Mouse (Mus musculus): ENCODE data around the gene Syn3. TPM values are rescaled to one million over a fixed set of nuclear protein-coding genes. Genes with fewer than 3 reads are reported as not detected.

The Syn3 gene
- polyA plus RNA-seq, 1 experiment from 2014 or later: 4.0 TPM

GRCm38 (mm10) chr10:86310527-86310926 is 188.2 kb downstream of the Syn3 start:
- ATAC-seq (ENCODE audit: insufficient number of reproducible peaks, low FRiP score, low TSS enrichment, low read depth) (no peak), DNase-seq (ENCODE audit: low spot score) (no peak)
- Histone ChIP-seq H3K27me3 (ENCODE audit: control insufficient read depth, insufficient read depth, low read length) (no peaks in the 10 kb centered on the region), H3K27ac (replicated peaks; ENCODE audit: low read depth, low read length) (no peak overlapping the region), H3K9ac (ENCODE audit: low read length) (no peak overlapping the region), H3K9me3 (ENCODE audit: control insufficient read depth, low read length) (no peaks in the 10 kb centered on the region), H3K4me2 (ENCODE audit: low read depth, severe bottlenecking) (no peak overlapping the region), H3K36me3 (ENCODE audit: control insufficient read depth, insufficient read depth, low read length) (no peaks in the 10 kb centered on the region), H3K4me1 (ENCODE audit: control insufficient read depth, insufficient read depth, low read length) (peaks cover 3% of the 10 kb centered on the region), H3K4me3 (ENCODE audit: low read depth, low read length) (no peak overlapping the region)
- 74% methylated on average over 6 of the region's 6 CpGs for WGBS

GRCm38 (mm10) chr10:86307235-86307634 is 191.5 kb downstream of the Syn3 start:
- ATAC-seq (ENCODE audit: insufficient number of reproducible peaks, low FRiP score, low TSS enrichment, low read depth) (no peak), DNase-seq (ENCODE audit: low spot score) (no peak)
- Histone ChIP-seq H3K27me3 (ENCODE audit: control insufficient read depth, insufficient read depth, low read length) (no peaks in the 10 kb centered on the region), H3K4me1 (ENCODE audit: control insufficient read depth, insufficient read depth, low read length) (peaks cover 16% of the 10 kb centered on the region), H3K4me3 (ENCODE audit: low read depth, low read length) (no peak overlapping the region), H3K9me3 (ENCODE audit: control insufficient read depth, low read length) (no peaks in the 10 kb centered on the region), H3K9ac (ENCODE audit: low read length) (no peak overlapping the region), H3K36me3 (ENCODE audit: control insufficient read depth, insufficient read depth, low read length) (no peaks in the 10 kb centered on the region; the same call in 1 of the 2 replicates), H3K27ac (replicated peaks; ENCODE audit: low read depth, low read length) (no peak overlapping the region), H3K4me2 (ENCODE audit: low read depth, severe bottlenecking) (no peak overlapping the region)
- 87% methylated on average over 4 of the region's 4 CpGs for WGBS

- Histone ChIP-seq H3K4me2 (ENCODE audit: low read depth, severe bottlenecking) (no peak overlapping the region), H3K9ac (ENCODE audit: low read length) (no peak overlapping the region), H3K36me3 (ENCODE audit: control insufficient read depth, insufficient read depth, low read length) (no peaks in the 10 kb centered on the region; the same call in 1 of the 2 replicates), H3K4me1 (ENCODE audit: control insufficient read depth, insufficient read depth, low read length) (peaks cover 19% of the 10 kb centered on the region), H3K4me3 (ENCODE audit: low read depth, low read length) (no peak overlapping the region), H3K27ac (replicated peaks; ENCODE audit: low read depth, low read length) (no peak overlapping the region), H3K27me3 (ENCODE audit: control insufficient read depth, insufficient read depth, low read length) (no peaks in the 10 kb centered on the region), H3K9me3 (ENCODE audit: control insufficient read depth, low read length) (no peaks in the 10 kb centered on the region)
- WGBS: 0% methylated on average over 2 of the region's 2 CpGs
- no peak for ATAC-seq (ENCODE audit: insufficient number of reproducible peaks, low FRiP score, low TSS enrichment, low read depth)
- DNase-seq (ENCODE audit: low spot score): peak; percentile 30
Measured at GRCm38 (mm10) chr10:86304583-86304982, 194.1 kb downstream of the Syn3 start.

- H3K9me3 ChIP-seq (ENCODE audit: control insufficient read depth, low read length): no peaks in the 10 kb centered on the region
- H3K9ac ChIP-seq (ENCODE audit: low read length): no peak overlapping the region
- peaks cover 19% of the 10 kb centered on the region for H3K4me1 ChIP-seq (ENCODE audit: control insufficient read depth, insufficient read depth, low read length)
- no peak for ATAC-seq (ENCODE audit: insufficient number of reproducible peaks, low FRiP score, low TSS enrichment, low read depth)
- H3K4me2 ChIP-seq (ENCODE audit: low read depth, severe bottlenecking): peak overlapping the region; percentile 89; the same call in 1 of the 2 replicates
- no peak overlapping the region for H3K4me3 ChIP-seq (ENCODE audit: low read depth, low read length)
- H3K27me3 ChIP-seq (ENCODE audit: control insufficient read depth, insufficient read depth, low read length): no peaks in the 10 kb centered on the region
- 85% methylated on average over 2 of the region's 2 CpGs for WGBS
- no peak for DNase-seq (ENCODE audit: low spot score)
- no peaks in the 10 kb centered on the region; the same call in 1 of the 2 replicates for H3K36me3 ChIP-seq (ENCODE audit: control insufficient read depth, insufficient read depth, low read length)
- H3K27ac ChIP-seq (replicated peaks; ENCODE audit: low read depth, low read length): no peak overlapping the region
Measured at GRCm38 (mm10) chr10:86303495-86303876, 195.2 kb downstream of the Syn3 start.

- Histone ChIP-seq H3K9me3 (ENCODE audit: control insufficient read depth, low read length) (no peaks in the 10 kb centered on the region), H3K36me3 (ENCODE audit: control insufficient read depth, insufficient read depth, low read length) (no peaks in the 10 kb centered on the region; the same call in 1 of the 2 replicates), H3K4me3 (ENCODE audit: low read depth, low read length) (peak overlapping the region; percentile 73; the same call in 1 of the 2 replicates), H3K9ac (ENCODE audit: low read length) (no peak overlapping the region; the same call in 1 of the 2 replicates), H3K27ac (replicated peaks; ENCODE audit: low read depth, low read length) (no peak overlapping the region), H3K27me3 (ENCODE audit: control insufficient read depth, insufficient read depth, low read length) (no peaks in the 10 kb centered on the region), H3K4me2 (ENCODE audit: low read depth, severe bottlenecking) (peak overlapping the region; percentile 89), H3K4me1 (ENCODE audit: control insufficient read depth, insufficient read depth, low read length) (peaks cover 19% of the 10 kb centered on the region)
- no peak for ATAC-seq (ENCODE audit: insufficient number of reproducible peaks, low FRiP score, low TSS enrichment, low read depth)
- 27% methylated on average over 8 of the region's 8 CpGs for WGBS
- peak; percentile 67 for DNase-seq (ENCODE audit: low spot score)
Measured at GRCm38 (mm10) chr10:86302761-86303494, 195.8 kb downstream of the Syn3 start.

DNA sequence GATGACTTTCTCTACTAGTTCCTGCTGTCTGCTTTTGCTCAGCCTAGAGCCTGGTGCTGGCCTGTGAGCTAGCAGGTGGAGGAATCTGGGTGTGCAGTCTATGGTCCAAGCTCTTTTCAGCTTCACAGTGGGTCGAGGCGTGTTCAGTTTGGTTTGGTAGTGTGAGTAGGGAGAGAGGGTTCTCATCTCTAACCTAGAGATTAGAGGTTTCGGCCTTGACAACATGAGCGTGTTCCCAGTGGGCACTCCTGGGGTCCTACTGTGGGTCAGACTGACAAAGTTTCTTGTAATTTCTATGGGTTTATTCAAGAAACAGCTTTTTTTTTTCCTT is 196.4 kb downstream of the Syn3 start:
- Histone ChIP-seq H3K9me3 (ENCODE audit: control insufficient read depth, low read length) (no peaks in the 10 kb centered on the region), H3K4me2 (ENCODE audit: low read depth, severe bottlenecking) (peak overlapping the region; percentile 89), H3K4me1 (ENCODE audit: control insufficient read depth, insufficient read depth, low read length) (peaks cover 19% of the 10 kb centered on the region), H3K4me3 (ENCODE audit: low read depth, low read length) (peak overlapping the region; percentile 73), H3K9ac (ENCODE audit: low read length) (no peak overlapping the region), H3K36me3 (ENCODE audit: control insufficient read depth, insufficient read depth, low read length) (no peaks in the 10 kb centered on the region; the same call in 1 of the 2 replicates), H3K27ac (replicated peaks; ENCODE audit: low read depth, low read length) (no peak overlapping the region), H3K27me3 (ENCODE audit: control insufficient read depth, insufficient read depth, low read length) (no peaks in the 10 kb centered on the region)
- WGBS: 65% methylated on average over 4 of the region's 4 CpGs
- DNase-seq (ENCODE audit: low spot score) (no peak), ATAC-seq (ENCODE audit: insufficient number of reproducible peaks, low FRiP score, low TSS enrichment, low read depth) (no peak)

GRCm38 (mm10) chr10:86301593-86302317 is 196.9 kb downstream of the Syn3 start:
- Histone ChIP-seq H3K4me2 (ENCODE audit: low read depth, severe bottlenecking) (peak overlapping the region; percentile 89), H3K9ac (ENCODE audit: low read length) (peak overlapping the region; percentile 81), H3K36me3 (ENCODE audit: control insufficient read depth, insufficient read depth, low read length) (no peaks in the 10 kb centered on the region; the same call in 1 of the 2 replicates), H3K9me3 (ENCODE audit: control insufficient read depth, low read length) (no peaks in the 10 kb centered on the region), H3K27ac (replicated peaks; ENCODE audit: low read depth, low read length) (no peak overlapping the region), H3K4me1 (ENCODE audit: control insufficient read depth, insufficient read depth, low read length) (peaks cover 19% of the 10 kb centered on the region), H3K27me3 (ENCODE audit: control insufficient read depth, insufficient read depth, low read length) (no peaks in the 10 kb centered on the region), H3K4me3 (ENCODE audit: low read depth, low read length) (peak overlapping the region; percentile 73)
- DNase-seq (ENCODE audit: low spot score) (no peak), ATAC-seq (ENCODE audit: insufficient number of reproducible peaks, low FRiP score, low TSS enrichment, low read depth) (peak; percentile 24; the same call in 1 of the 2 replicates)
- 19% methylated on average over 4 of the region's 4 CpGs for WGBS

GRCm38 (mm10) chr10:86301117-86301490 is 197.6 kb downstream of the Syn3 start:
- Histone ChIP-seq H3K9ac (ENCODE audit: low read length) (peak overlapping the region; percentile 81), H3K27me3 (ENCODE audit: control insufficient read depth, insufficient read depth, low read length) (no peaks in the 10 kb centered on the region), H3K36me3 (ENCODE audit: control insufficient read depth, insufficient read depth, low read length) (no peaks in the 10 kb centered on the region; the same call in 1 of the 2 replicates), H3K9me3 (ENCODE audit: control insufficient read depth, low read length) (no peaks in the 10 kb centered on the region), H3K27ac (replicated peaks; ENCODE audit: low read depth, low read length) (no peak overlapping the region; the same call in 1 of the 2 replicates), H3K4me2 (ENCODE audit: low read depth, severe bottlenecking) (peak overlapping the region; percentile 89), H3K4me1 (ENCODE audit: control insufficient read depth, insufficient read depth, low read length) (peaks cover 19% of the 10 kb centered on the region), H3K4me3 (ENCODE audit: low read depth, low read length) (peak overlapping the region; percentile 73)
- under 1% methylated on average over 10 of the region's 10 CpGs for WGBS
- DNase-seq (ENCODE audit: low spot score): no peak
- ATAC-seq (ENCODE audit: insufficient number of reproducible peaks, low FRiP score, low TSS enrichment, low read depth): no peak
